Mouse (Mus musculus) E14TG2a.4 (cell line): ENCODE results near the gene Mab21l2.

Experiments
- H3K27me3 ChIP-seq: 2 replicates; pipeline ENCODE4 v1.6.1; 2014; ENCODE audit warnings: low read length, control low read depth; ENCODE audit not compliant: insufficient read depth
- H3K36me3 ChIP-seq: 2 replicates; pipeline ENCODE4 v1.6.1; 2014; ENCODE audit warnings: low read length, control low read depth; ENCODE audit not compliant: insufficient read depth
- H3K4me1 ChIP-seq: replicated peaks from 2 replicates; pipeline ENCODE4 v1.6.1; 2014; ENCODE audit warnings: low read depth, low read length, control low read depth
- H3K4me3 ChIP-seq: replicated peaks from 2 replicates; pipeline ENCODE4 v1.5.1; 2014; ENCODE audit warnings: mild to moderate bottlenecking, low read length
- H3K9me3 ChIP-seq: 2 replicates; pipeline ENCODE4 v1.6.1; 2014; ENCODE audit warnings: low read length, control low read depth
- CTCF ChIP-seq: conservative IDR thresholded peaks from 2 replicates; pipeline ENCODE4 v1.5.1; 2014; ENCODE audit warnings: low read length
- NANOG ChIP-seq: IDR thresholded peaks from 2 replicates; pipeline ENCODE4 v1.6.1; 2014; ENCODE audit warnings: borderline replicate concordance, low read length, mixed read lengths
- POU5F1 ChIP-seq: IDR thresholded peaks from 2 replicates; pipeline ENCODE4 v1.6.1; 2014; ENCODE audit warnings: low read length, borderline replicate concordance

Mab21l2 gene

DNA sequence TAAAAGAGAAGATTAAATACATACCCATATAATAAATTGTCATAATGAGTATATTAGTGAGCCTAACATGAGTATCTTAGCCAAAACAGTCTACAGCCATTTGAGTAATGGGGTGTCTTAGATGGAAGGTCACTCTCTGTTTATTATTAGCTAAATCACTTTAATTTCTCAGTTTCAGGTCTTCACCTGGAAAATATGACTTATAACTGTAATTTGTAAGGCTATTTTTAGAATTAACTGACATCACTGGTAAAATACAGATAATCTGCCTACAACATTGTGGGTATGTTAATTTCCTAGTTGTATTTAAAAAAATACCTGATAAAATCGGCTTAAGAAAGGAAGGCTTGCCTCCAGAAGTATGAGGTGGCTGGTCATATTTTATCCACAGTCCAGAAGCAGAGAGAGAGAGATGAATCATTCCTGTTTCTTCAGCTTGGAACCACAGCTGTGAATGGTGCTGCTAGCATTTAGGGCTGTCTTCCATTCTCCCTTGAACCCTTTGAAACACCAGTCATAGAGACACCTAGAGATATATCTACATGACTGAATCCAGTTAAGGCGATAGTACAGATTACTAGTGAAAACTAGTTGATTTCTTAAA lies 29.8 kb downstream of the Mab21l2 start:
- Histone ChIP-seq H3K4me3 (no peak overlapping the region), H3K36me3 (no peaks in the 10 kb centered on the region), H3K9me3 (no peaks in the 10 kb centered on the region), H3K4me1 (no peaks in the 10 kb centered on the region), H3K27me3 (no peaks in the 10 kb centered on the region)
- TF ChIP-seq POU5F1 = no peak

DNA sequence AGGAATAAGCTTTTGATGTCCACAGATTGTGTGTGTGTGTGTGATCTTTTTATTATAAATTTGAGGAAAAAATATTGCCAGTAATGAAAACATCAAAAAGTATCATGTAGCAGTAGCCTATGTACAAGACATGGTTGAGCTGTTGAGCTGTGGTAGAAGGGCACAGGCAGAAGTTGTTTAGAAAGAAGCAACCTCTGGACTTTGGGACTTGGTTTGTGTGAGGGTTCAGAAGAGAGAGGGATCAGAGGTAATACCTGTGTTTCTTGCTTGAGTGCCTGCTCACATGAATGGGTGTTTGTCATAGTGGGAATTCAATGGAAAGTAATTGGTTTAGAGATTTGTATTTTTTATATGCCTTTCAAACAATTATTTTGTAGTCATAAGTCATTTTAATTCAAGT lies 47.8 kb downstream of the Mab21l2 start:
- Histone ChIP-seq H3K36me3 (no peaks in the 10 kb centered on the region), H3K27me3 (no peaks in the 10 kb centered on the region), H3K4me1 (no peaks in the 10 kb centered on the region), H3K9me3 (no peaks in the 10 kb centered on the region), H3K4me3 (no peak overlapping the region)
- TF ChIP-seq POU5F1 (no peak), NANOG (no peak), CTCF (no peak)
